Mouse (Mus musculus): ENCODE results near the gene Gm12830. TPM values are rescaled to one million over a fixed set of nuclear protein-coding genes. Genes with fewer than 3 reads are reported as not detected.

The Gm12830 gene
- polyA plus RNA-seq, 1 experiment from 2014 or later = not detected

Other genes starting within 250 kb of the Gm12830 start
- gene Foxd2, start 87.2 kb downstream of the Gm12830 start, polyA plus RNA-seq (2014; fragmentation: Nextera tagmentation; extraction: Ambion mirVana) = 2.7 and 3.6 TPM in 2 replicates
- gene Foxe3, start 104.3 kb downstream of the Gm12830 start, polyA plus RNA-seq (2014; fragmentation: Nextera tagmentation; extraction: Ambion mirVana) = 1.1 and 3.1 TPM in 2 replicates
- 120 and 132 TPM in 2 replicates for gene Cmpk1, start 165.5 kb downstream of the Gm12830 start, polyA plus RNA-seq (2014; fragmentation: Nextera tagmentation; extraction: Ambion mirVana)
- gene Stil, start 178.4 kb downstream of the Gm12830 start, polyA plus RNA-seq (2014; fragmentation: Nextera tagmentation; extraction: Ambion mirVana) = 23.1 and 25.1 TPM in 2 replicates
- 4.8 and 5.3 TPM in 2 replicates for gene Tal1, start 234.7 kb downstream of the Gm12830 start, polyA plus RNA-seq (2014; fragmentation: Nextera tagmentation; extraction: Ambion mirVana)

Measured in embryonic facial prominence, embryonic 11.5 days (tissue).